ENCODE assay signal across 8 mouse cellular contexts in the genomic region with DNA sequence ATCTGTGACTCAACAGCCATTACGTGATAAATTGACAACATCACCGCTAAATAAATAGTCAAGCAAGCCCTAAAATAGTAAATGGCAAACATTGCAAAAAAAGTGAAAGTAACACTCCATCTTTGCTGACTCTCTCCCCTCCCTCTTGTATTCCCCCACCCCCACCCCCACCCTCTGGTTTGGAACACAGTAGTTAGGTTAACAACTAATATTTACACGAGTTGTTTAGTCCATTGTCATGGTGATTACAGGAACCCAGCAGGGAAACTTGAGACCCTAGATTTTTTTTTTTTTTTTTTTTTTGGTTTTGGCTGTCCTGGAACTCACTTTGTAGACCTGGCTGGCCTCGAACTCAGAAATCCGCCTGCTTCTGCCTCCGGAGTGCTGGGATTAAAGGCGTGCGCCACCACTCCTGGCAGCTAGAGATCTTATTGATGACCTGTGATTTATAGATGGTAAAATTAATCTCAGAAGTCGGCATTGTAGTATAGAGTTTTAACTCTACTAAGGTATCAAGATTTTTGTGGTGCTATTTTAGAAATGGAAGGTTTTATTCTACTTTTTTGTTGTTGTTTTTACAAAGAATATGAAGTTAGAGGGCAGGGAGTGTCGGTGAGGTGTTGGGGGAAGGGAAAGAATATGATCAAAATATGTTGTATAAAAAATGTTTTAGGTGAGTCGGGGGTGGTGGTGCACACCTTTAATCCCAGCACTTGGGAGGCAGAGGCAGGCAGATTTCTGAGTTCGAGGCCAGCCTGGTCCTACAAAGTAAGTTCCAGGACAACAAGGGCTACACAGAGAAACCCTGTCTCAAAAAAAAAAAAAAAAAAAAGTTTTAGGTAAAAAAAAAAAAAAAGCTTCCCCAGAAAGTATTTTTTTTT. TPM values are rescaled to one million over a fixed set of nuclear protein-coding genes. Genes with fewer than 3 reads are reported as not detected.
DNase-seq lines count a peak whose midpoint lies in the region; ATAC-seq lines count a peak whose summit lies in the region.

No protein-coding gene starts in this region.

- 0 out of 2 replicates have a peak, but pooled peaks cover 5% of the 10 kb centered on the region for H3K4me1 ChIP-seq in kidney, embryonic 15.5 days
- H3K4me1 ChIP-seq in hindbrain, embryonic 16.5 days (ENCODE audit: control insufficient read depth, insufficient read depth, low read depth, low read length): no peaks in the 10 kb centered on the region

- peak overlapping the region; percentile 94 for H3K9ac ChIP-seq in kidney, embryonic 15.5 days
- H3K9ac ChIP-seq in hindbrain, embryonic 16.5 days (ENCODE audit: low read depth, low read length): peak overlapping the region; percentile 93

- 62% methylated on average over 12 of the region's 12 CpGs for WGBS in kidney, embryonic 15.5 days
- 62% methylated on average over 12 of the region's 12 CpGs for WGBS in hindbrain, embryonic 16.5 days
- 70% methylated on average over 12 of the region's 12 CpGs for WGBS in macrophage (ENCODE audit: missing documents)

- H3K27ac ChIP-seq in kidney, embryonic 15.5 days: peak overlapping the region; percentile 100
- H3K27ac ChIP-seq in hindbrain, embryonic 16.5 days (ENCODE audit: low read depth, low read length): peak overlapping the region; percentile 100
- H3K27ac ChIP-seq in macrophage: peak overlapping the region; percentile 92

- ATAC-seq in kidney, embryonic 15.5 days (replicated peaks; ENCODE audit: low FRiP score): no peak
- ATAC-seq in hindbrain, embryonic 16.5 days: no peak

- no peaks in the 10 kb centered on the region for H3K9me3 ChIP-seq in kidney, embryonic 15.5 days (replicated peaks)
- H3K9me3 ChIP-seq in hindbrain, embryonic 16.5 days (ENCODE audit: control insufficient read depth, low read length): no peaks in the 10 kb centered on the region

- peak overlapping the region; percentile 74 for H3K4me2 ChIP-seq in kidney, embryonic 15.5 days
- H3K4me2 ChIP-seq in hindbrain, embryonic 16.5 days (ENCODE audit: low read length): peak overlapping the region; percentile 70

- DNase-seq in kidney, postnatal 10 days: no peak
- DNase-seq in cerebellum, postnatal 25 days: peak; percentile 21 to 30
- DNase-seq in frontal cortex, postnatal 36 days (ENCODE audit: low spot score in 2 of 2): no peak
- no peak for DNase-seq in right cerebral cortex, adult 18-20 months
- DNase-seq in right cerebral cortex, adult 2 months (ENCODE audit: low spot score in 2 of 2): no peak

- H3K79me2 ChIP-seq in macrophage (ENCODE audit: inconsistent target): no peaks in the 10 kb centered on the region

- no peaks in the 10 kb centered on the region for H3K36me3 ChIP-seq in kidney, embryonic 15.5 days
- H3K36me3 ChIP-seq in hindbrain, embryonic 16.5 days (ENCODE audit: control insufficient read depth, insufficient read depth, low read length): no peaks in the 10 kb centered on the region
- H3K36me3 ChIP-seq in macrophage (ENCODE audit: inconsistent target): no peaks in the 10 kb centered on the region

- H3K4me3 ChIP-seq in kidney, embryonic 15.5 days (replicated peaks): peak overlapping the region; percentile 75
- H3K4me3 ChIP-seq in hindbrain, embryonic 16.5 days (ENCODE audit: low read length): peak overlapping the region; percentile 67
- peak overlapping the region; percentile 45 for H3K4me3 ChIP-seq in macrophage (ENCODE audit: inconsistent target)

- H3K27me3 ChIP-seq in kidney, embryonic 15.5 days: no peaks in the 10 kb centered on the region
- no peaks in the 10 kb centered on the region for H3K27me3 ChIP-seq in hindbrain, embryonic 16.5 days (replicated peaks; ENCODE audit: control insufficient read depth, insufficient read depth, low read length)

RNA-seq across cellular contexts. Expression of a gene that starts 1.1 kb away (rescaled TPM):
- polyA plus RNA-seq in kidney, embryonic 15.5 days (2015; fragmentation: Nextera tagmentation; extraction: Ambion mirVana): 6.2 and 6.4 TPM in 2 replicates
- polyA plus RNA-seq in hindbrain, embryonic 16.5 days (2015; fragmentation: Nextera tagmentation; extraction: Ambion mirVana): 12.4 and 13.3 TPM in 2 replicates
- 1 to 10 TPM in 22 of 26 experiments, under 1 TPM in 4; 0.34 to 6.8 (median 3.0) TPM for total RNA-seq in macrophage (2018; cell fraction: chromatin; rRNA removed)
- 1 to 10 TPM; 1.1 to 2.3 (median 1.7) TPM for total RNA-seq in macrophage (2018; cell fraction: cytosol; rRNA removed)
- total RNA-seq in macrophage (2018; cell fraction: nucleus; rRNA removed): 1 to 10 TPM in 22 of 26 experiments, under 1 TPM in 4; 0.63 to 6.0 (median 2.1) TPM
- polyA plus RNA-seq in macrophage (2018): 1.7 to 3.6 TPM (median 2.0 TPM) in 3 replicates

Comparison
In these comparisons a context has a peak if more than half of its experiments do, and no peak if none do; other contexts are left out.
1. DNase-seq: peak in cerebellum, postnatal 25 days (2 of 2); none in kidney, postnatal 10 days (single experiment), frontal cortex, postnatal 36 days (0 of 2), right cerebral cortex, adult 18-20 months (single experiment) and right cerebral cortex, adult 2 months (0 of 2).
2. Peak in every context shown above with its lines, with median percentiles within 50 percentile points of each other: H3K27ac ChIP-seq and H3K4me3 ChIP-seq.